Mouse (Mus musculus) embryonic facial prominence, embryonic 13.5 days (tissue): ENCODE measurements around the gene Cdk15. TPM values are rescaled to one million over a fixed set of nuclear protein-coding genes. Genes with fewer than 3 reads are reported as not detected.
A peak's percentile ranks its signal among the peaks of the same experiment; 100 is the strongest.

Experiments
- ATAC-seq: fragments of 200-750 bp; cut with Nextera tagmentation; 2 replicates; pipeline ENCODE4 v1.8.0; 2017; ENCODE audit warnings: low read depth; ENCODE audit not compliant: insufficient number of reproducible peaks, insufficient read depth, low FRiP score, low TSS enrichment
- H3K27ac ChIP-seq: fragments of 300-500 bp; sonication (generic); 2 replicates; pipeline ENCODE4 v1.5.1; 2015; ENCODE audit warnings: moderate library complexity, mild to moderate bottlenecking, inconsistent platforms
- H3K27me3 ChIP-seq: fragments of 300-500 bp; sonication (generic); 2 replicates; pipeline ENCODE4 v1.6.1; 2015; ENCODE audit warnings: mild to moderate bottlenecking, inconsistent platforms
- H3K36me3 ChIP-seq: fragments of 300-500 bp; sonication (generic); 2 replicates; pipeline ENCODE4 v1.6.1; 2015; ENCODE audit warnings: mild to moderate bottlenecking, inconsistent platforms
- H3K4me1 ChIP-seq: fragments of 300-500 bp; sonication (generic); 2 replicates; pipeline ENCODE4 v1.6.1; 2015; ENCODE audit warnings: inconsistent platforms
- H3K4me2 ChIP-seq: fragments of 300-500 bp; sonication (generic); 2 replicates; pipeline ENCODE4 v1.6.1; 2015; ENCODE audit warnings: moderate library complexity, mild to moderate bottlenecking, inconsistent platforms
- H3K4me3 ChIP-seq: fragments of 300-500 bp; sonication (generic); 2 replicates; pipeline ENCODE4 v1.5.1; 2015; ENCODE audit warnings: mild to moderate bottlenecking, inconsistent platforms
- H3K9ac ChIP-seq: fragments of 300-500 bp; sonication (generic); 2 replicates; pipeline ENCODE4 v1.6.1; 2015; ENCODE audit warnings: mild to moderate bottlenecking, inconsistent platforms
- H3K9me3 ChIP-seq: fragments of 300-500 bp; sonication (generic); 2 replicates; pipeline ENCODE4 v1.6.1; 2016; ENCODE audit warnings: inconsistent platforms
- WGBS: fragments of 180-500 bp; shearing (Covaris S2); methylation state at CpG from one replicate; pipeline ENCODE4 v1.1.7; 2015; ENCODE audit warnings: mixed read lengths; 5-methylcytosine and 5-hydroxymethylcytosine counted together
- polyA plus RNA-seq: library from polyadenylated mRNA; unstranded; fragments of >200 nt; fragmentation: Nextera tagmentation; extraction: Ambion mirVana; gene quantifications from 2 replicates; pipeline ENCODE4 v1.2.1, GENCODE M21; 2015

Gene Cdk15
- polyA plus RNA-seq, 1 experiment from 2014 or later, result 1.1 TPM

GRCm38 (mm10) chr1:59361966-59362365, 105.3 kb downstream of the Cdk15 start:
- 77% methylated on average over 4 of the region's 4 CpGs for WGBS
- no peak for ATAC-seq
- Histone ChIP-seq H3K27me3 (no peaks in the 10 kb centered on the region), H3K4me2 (no peak overlapping the region), H3K36me3 (no peaks in the 10 kb centered on the region), H3K4me3 (no peak overlapping the region), H3K4me1 (no peaks in the 10 kb centered on the region; the same call in 1 of the 2 replicates), H3K9ac (no peak overlapping the region), H3K9me3 (no peaks in the 10 kb centered on the region), H3K27ac (no peak overlapping the region)

GRCm38 (mm10) chr1:59364463-59365040, 107.8 kb downstream of the Cdk15 start:
- 82% methylated on average over 9 of the region's 9 CpGs for WGBS
- Histone ChIP-seq H3K4me3 (no peak overlapping the region), H3K9me3 (no peaks in the 10 kb centered on the region), H3K9ac (no peak overlapping the region), H3K36me3 (no peaks in the 10 kb centered on the region), H3K4me2 (no peak overlapping the region), H3K27me3 (no peaks in the 10 kb centered on the region), H3K27ac (no peak overlapping the region), H3K4me1 (peaks cover 6% of the 10 kb centered on the region)
- ATAC-seq, result no peak

- Histone ChIP-seq H3K9ac (no peak overlapping the region), H3K27ac (no peak overlapping the region), H3K27me3 (no peaks in the 10 kb centered on the region), H3K4me1 (peaks cover 6% of the 10 kb centered on the region), H3K4me3 (no peak overlapping the region), H3K9me3 (no peaks in the 10 kb centered on the region), H3K36me3 (no peaks in the 10 kb centered on the region), H3K4me2 (no peak overlapping the region)
- no peak for ATAC-seq
- 25% methylated on average over 13 of the region's 13 CpGs for WGBS
Observed at GRCm38 (mm10) chr1:59367928-59368648, 111.4 kb downstream of the Cdk15 start.

GRCm38 (mm10) chr1:59368649-59369319, 112.1 kb downstream of the Cdk15 start:
- no peak overlapping the region for H3K27ac ChIP-seq
- 75% methylated on average over 10 of the region's 10 CpGs for WGBS
- no peaks in the 10 kb centered on the region for H3K27me3 ChIP-seq
- no peaks in the 10 kb centered on the region for H3K9me3 ChIP-seq
- ATAC-seq, result no peak
- H3K9ac ChIP-seq, result no peak overlapping the region
- H3K4me3 ChIP-seq, result no peak overlapping the region
- H3K4me1 ChIP-seq, result peaks cover 6% of the 10 kb centered on the region
- no peaks in the 10 kb centered on the region for H3K36me3 ChIP-seq
- H3K4me2 ChIP-seq, result no peak overlapping the region

- Histone ChIP-seq H3K9ac (no peak overlapping the region), H3K36me3 (no peaks in the 10 kb centered on the region), H3K9me3 (no peaks in the 10 kb centered on the region), H3K27ac (no peak overlapping the region), H3K4me3 (no peak overlapping the region), H3K4me1 (peaks cover 6% of the 10 kb centered on the region), H3K27me3 (no peaks in the 10 kb centered on the region), H3K4me2 (no peak overlapping the region)
- no peak for ATAC-seq
- 65% methylated on average over 7 of the region's 7 CpGs for WGBS
Observed at GRCm38 (mm10) chr1:59369320-59369685, 112.6 kb downstream of the Cdk15 start.

GRCm38 (mm10) chr1:59370355-59370950, 113.7 kb downstream of the Cdk15 start:
- Histone ChIP-seq H3K4me1 (peaks cover 6% of the 10 kb centered on the region), H3K27ac (no peak overlapping the region), H3K4me3 (no peak overlapping the region), H3K9ac (no peak overlapping the region), H3K4me2 (no peak overlapping the region), H3K36me3 (no peaks in the 10 kb centered on the region), H3K9me3 (no peaks in the 10 kb centered on the region), H3K27me3 (no peaks in the 10 kb centered on the region)
- ATAC-seq, result no peak

- 13% methylated on average over 13 of the region's 13 CpGs for WGBS
- Histone ChIP-seq H3K4me3 (no peak overlapping the region), H3K27me3 (no peaks in the 10 kb centered on the region), H3K9me3 (no peaks in the 10 kb centered on the region), H3K9ac (no peak overlapping the region), H3K4me2 (0 out of 2 replicates have a peak overlapping the region, but pooled peaks have one; percentile 11), H3K4me1 (peaks cover 9% of the 10 kb centered on the region), H3K27ac (no peak overlapping the region), H3K36me3 (no peaks in the 10 kb centered on the region)
- no peak for ATAC-seq
Observed at GRCm38 (mm10) chr1:59376021-59376548, 119.4 kb downstream of the Cdk15 start.

GRCm38 (mm10) chr1:59376557-59376956, 119.9 kb downstream of the Cdk15 start:
- Histone ChIP-seq H3K9ac (no peak overlapping the region), H3K4me3 (no peak overlapping the region), H3K27ac (no peak overlapping the region), H3K4me1 (peaks cover 9% of the 10 kb centered on the region), H3K4me2 (no peak overlapping the region), H3K27me3 (no peaks in the 10 kb centered on the region), H3K9me3 (no peaks in the 10 kb centered on the region), H3K36me3 (no peaks in the 10 kb centered on the region)
- no peak for ATAC-seq
- WGBS, result 7% methylated on average over 3 of the region's 3 CpGs

- Histone ChIP-seq H3K27ac (no peak overlapping the region), H3K4me1 (peaks cover 9% of the 10 kb centered on the region), H3K4me3 (no peak overlapping the region), H3K9me3 (no peaks in the 10 kb centered on the region), H3K4me2 (no peak overlapping the region), H3K27me3 (no peaks in the 10 kb centered on the region), H3K9ac (no peak overlapping the region), H3K36me3 (no peaks in the 10 kb centered on the region)
- 84% methylated on average over 9 of the region's 9 CpGs for WGBS
- no peak for ATAC-seq
Observed at GRCm38 (mm10) chr1:59377312-59377711, 120.6 kb downstream of the Cdk15 start.

GRCm38 (mm10) chr1:59380926-59381325, 124.2 kb downstream of the Cdk15 start:
- no peak overlapping the region for H3K27ac ChIP-seq
- no peak overlapping the region for H3K9ac ChIP-seq
- H3K4me2 ChIP-seq, result no peak overlapping the region
- no peaks in the 10 kb centered on the region for H3K9me3 ChIP-seq
- WGBS, result 76% methylated on average over 10 of the region's 10 CpGs
- H3K27me3 ChIP-seq, result peaks cover 2% of the 10 kb centered on the region; the same call in 1 of the 2 replicates
- H3K36me3 ChIP-seq, result no peaks in the 10 kb centered on the region
- H3K4me1 ChIP-seq, result peaks cover 9% of the 10 kb centered on the region
- no peak overlapping the region for H3K4me3 ChIP-seq
- ATAC-seq, result no peak

GRCm38 (mm10) chr1:59381483-59381882, 124.8 kb downstream of the Cdk15 start:
- H3K4me2 ChIP-seq, result no peak overlapping the region
- H3K27ac ChIP-seq, result no peak overlapping the region
- no peak overlapping the region for H3K4me3 ChIP-seq
- peaks cover 3% of the 10 kb centered on the region for H3K4me1 ChIP-seq
- ATAC-seq, result no peak
- no peak overlapping the region for H3K9ac ChIP-seq
- H3K27me3 ChIP-seq, result peaks cover 2% of the 10 kb centered on the region; the same call in 1 of the 2 replicates
- no peaks in the 10 kb centered on the region for H3K9me3 ChIP-seq
- 78% methylated on average over 7 of the region's 7 CpGs for WGBS
- no peaks in the 10 kb centered on the region for H3K36me3 ChIP-seq
